Mouse (Mus musculus) 3T3-L1 (cell line): Measurements from ENCODE around the gene Mapk12.

Experiments used
- DNase-seq: peaks from one replicate; pipeline ENCODE4 v3.0.0-alpha.2; 2015; ENCODE audit warnings: low read depth, low spot score

Mapk12 gene

DNA sequence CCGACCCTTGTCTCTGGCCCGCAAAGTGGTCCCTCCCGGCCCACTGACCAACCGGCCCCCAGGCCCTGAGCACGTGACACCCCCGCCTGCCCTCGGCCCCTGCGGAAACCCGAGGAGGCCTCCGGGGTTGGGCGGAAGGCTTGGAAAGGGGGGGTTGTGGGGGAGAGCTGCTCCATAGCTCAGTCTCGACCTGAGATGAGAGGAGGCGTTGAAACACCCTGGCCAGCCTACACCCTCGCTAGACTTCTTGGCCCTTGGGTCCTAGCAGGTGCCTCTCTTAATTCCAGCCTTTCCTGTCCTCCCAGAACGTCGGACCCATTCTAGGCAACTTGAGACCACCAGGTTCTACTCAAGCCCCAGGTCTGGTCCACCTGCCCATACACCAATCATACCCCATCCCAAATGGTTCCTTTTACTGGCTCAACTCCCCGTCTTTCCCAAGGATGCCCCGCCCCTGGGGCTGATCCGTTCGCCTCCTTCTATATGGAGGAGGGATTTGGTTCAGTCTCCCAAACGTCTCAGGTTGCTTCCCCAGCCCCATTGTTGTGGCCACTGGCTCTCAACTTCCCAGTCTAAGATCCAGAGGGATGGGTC lies at the start of gene Mapk12:
Gene Mapk12 (minus strand): TSS at position 45 of the 594 bp plus-strand sequence.
- DNase-seq = no peak

GRCm38 (mm10) chr15:89184937-89185227 lies 44.4 kb upstream of the Mapk12 start:
- DNase-seq = no peak

- DNase-seq = no peak
Observed at GRCm38 (mm10) chr15:89184141-89184936, 43.8 kb upstream of the Mapk12 start.

GRCm38 (mm10) chr15:89182842-89183241 lies 42.3 kb upstream of the Mapk12 start:
- no peak for DNase-seq

- peak; percentile 54 for DNase-seq
Observed at GRCm38 (mm10) chr15:89182328-89182741, 41.8 kb upstream of the Mapk12 start.

DNA sequence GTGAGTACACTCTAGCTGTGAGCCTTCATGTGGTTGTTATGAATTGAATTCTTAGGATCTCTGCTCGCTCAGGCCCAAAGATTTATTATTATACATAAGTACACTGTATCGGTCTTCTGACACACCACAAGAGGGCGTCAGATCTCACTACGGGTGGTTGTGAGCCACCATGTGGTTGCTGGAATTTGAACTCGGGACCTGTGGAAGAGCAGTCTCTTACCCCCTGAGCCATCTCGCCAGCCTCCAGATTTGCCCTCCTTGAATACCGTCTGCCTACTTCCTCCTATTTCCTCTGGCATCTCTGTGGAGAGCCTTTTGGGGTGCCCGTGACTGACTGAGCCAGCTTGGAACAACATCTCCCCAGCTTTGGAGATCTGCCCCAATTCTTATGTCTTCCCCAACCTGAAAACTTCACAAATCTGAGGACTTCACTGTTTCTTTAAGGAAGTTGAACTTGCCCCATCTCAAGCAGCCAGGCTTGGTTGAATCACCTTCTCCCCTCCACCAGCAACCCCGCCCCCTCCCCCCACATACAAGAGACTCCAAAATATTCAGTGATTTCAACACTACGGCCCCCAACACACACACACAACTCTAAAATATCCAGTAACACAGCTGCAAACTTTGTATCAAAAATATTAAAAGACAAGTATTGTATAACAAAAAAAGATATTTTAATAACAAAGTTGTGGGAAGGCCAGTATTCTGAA lies 41.2 kb upstream of the Mapk12 start:
- peak; percentile 22 for DNase-seq

DNA sequence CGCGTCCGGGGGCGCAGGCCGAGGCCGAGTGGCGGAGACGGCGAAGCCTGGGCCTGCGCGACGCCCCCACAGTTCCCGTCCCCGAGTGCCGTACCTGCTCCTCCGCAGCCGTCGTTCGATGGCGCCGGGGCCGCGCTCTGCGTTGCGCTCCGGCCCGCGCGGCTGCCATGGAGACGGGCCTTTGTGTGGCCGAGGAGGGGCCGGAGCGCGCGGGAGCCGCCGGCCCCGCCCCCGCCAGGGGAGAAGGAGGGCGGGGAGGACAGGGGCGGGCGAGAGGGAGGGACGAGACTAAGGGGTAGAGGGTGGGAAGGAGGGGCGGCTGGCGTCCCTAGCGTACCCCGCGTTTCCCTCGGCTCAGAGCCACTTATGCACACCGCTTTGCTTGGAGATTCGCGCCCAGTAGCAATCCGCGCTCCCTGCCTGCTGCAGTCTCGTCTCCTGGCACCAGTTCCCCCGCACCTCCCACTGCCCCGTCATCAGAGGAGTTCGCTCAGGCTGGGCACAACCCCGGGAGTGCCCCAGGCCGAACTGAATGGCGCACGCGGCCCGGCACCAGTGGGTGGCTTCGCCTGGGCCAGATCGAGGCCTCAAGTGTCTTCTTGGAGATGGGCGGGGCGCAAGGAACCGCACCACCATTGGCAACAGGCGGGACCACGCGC lies 40.2 kb upstream of the Mapk12 start, which contains the start of gene Plxnb2:
Gene Plxnb2 (minus strand): TSS at position 218 of the 659 bp plus-strand sequence.
- peak; percentile 87 for DNase-seq

GRCm38 (mm10) chr15:89180081-89180541 lies 39.6 kb upstream of the Mapk12 start:
- DNase-seq = peak; percentile 52

DNA sequence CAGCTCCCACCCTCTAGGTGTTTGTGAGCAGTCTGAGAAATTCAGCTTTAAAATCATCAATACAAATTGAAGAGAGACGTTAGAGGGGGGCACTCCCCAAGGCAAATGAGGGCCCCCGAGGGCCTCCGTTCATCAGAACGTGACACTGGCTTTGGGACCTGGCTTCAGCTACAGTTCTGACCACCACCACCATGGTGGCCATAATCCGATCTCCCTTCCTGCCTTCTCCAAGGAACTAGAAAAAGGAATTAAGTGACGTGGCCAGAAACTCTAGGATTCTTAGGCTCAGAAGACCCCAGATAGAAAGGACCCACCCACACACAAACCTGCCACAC lies 39.1 kb upstream of the Mapk12 start:
- DNase-seq = peak; percentile 44

GRCm38 (mm10) chr15:89178954-89179629 lies 38.6 kb upstream of the Mapk12 start:
- peak; percentile 89 for DNase-seq

GRCm38 (mm10) chr15:89178260-89178860 lies 37.9 kb upstream of the Mapk12 start:
- no peak for DNase-seq

DNA sequence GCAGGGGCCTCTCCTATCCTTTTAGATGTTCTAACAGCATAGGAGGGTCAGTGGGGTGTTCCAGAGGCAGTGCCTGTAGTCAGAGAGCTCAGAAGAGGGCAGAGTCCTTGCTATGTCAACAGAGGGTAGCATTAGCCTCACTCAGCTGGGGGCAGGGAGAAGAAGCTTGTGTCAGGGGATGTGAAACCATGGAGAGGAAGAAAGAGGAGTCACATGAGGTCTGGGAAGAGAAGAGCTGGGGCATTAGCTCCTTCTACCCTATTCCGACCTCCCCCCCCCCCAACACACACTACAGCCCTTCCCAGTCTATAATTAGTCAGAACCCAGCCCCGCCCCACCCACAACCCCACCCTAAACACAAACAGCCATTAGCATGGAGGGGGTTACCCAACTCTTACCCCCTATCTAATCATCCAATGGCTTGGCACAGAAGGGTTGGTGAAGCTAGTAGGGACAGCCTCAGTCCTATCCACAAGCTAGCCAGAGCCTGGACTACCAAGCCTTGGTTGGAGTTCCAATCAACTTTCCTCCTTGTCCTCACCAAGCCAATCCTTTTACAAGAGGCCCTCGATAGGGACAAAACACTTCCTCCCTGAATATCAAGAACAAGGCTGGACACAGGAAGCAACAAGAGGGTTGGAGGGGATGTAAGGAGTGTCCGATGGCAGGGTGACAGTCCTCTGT lies 37.2 kb upstream of the Mapk12 start:
- DNase-seq = no peak

- peak; percentile 36 for DNase-seq
Observed at GRCm38 (mm10) chr15:89177121-89177520, 36.6 kb upstream of the Mapk12 start.

GRCm38 (mm10) chr15:89175411-89176155 lies 35.1 kb upstream of the Mapk12 start:
- no peak for DNase-seq

GRCm38 (mm10) chr15:89174889-89175339 lies 34.4 kb upstream of the Mapk12 start:
- DNase-seq = no peak

DNA sequence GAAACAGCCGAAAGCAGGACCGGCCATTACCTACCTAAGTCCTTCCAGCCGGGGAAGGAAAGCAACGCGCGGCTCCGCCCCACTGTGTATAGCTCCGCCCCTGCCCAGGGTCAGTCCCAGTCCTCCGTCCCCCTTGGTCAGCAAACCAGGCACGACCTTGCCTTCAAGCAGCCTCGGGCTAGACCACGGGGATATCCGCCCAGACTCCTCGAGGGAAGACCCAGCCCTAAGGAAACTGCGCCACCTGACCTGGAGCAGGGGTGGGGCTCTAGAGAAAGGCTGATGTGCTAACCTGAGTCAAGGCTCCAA lies 33.4 kb upstream of the Mapk12 start:
- DNase-seq = no peak

DNA sequence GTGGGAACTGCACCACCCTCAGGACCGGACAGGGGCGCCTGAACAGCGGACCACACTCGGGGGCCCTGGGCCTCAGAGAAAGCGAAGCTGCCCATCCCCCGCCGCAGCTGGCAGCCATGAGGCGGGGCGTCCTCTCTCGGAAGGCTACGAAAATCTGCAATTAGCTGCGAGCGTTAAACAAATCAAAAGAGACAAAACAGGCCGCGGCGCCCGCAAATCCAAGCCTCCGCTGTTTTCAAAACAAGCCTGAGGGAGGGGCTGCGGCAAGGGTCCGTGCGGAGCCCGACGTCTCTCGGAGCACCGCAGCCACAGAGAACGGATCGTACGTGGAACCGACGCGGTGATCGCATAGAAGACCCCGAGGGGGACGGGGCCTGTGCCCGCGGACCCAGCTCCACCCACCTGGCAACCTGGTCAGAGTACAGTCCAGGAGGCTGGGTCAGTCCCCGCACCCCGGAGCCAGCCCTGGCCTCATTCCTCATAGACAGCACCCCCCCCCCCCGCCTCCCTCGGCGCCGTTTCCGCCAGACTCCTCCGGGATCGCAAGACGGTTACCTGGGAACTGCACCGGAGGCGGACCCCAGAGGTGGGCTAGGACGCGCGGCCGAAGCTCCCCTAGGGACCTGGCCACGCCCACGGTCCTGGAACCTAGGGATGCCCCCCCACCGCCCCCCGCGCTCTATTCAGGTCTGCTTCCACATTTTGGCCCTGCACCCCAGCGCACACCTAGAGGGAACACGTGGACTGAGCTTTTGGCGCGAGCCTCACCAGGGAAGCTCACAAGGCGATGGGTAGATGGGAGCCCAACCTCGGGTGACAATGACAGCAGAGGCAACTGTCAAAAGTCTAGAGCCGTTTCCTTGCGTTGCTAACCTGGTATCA lies 32.8 kb upstream of the Mapk12 start:
- DNase-seq = no peak

DNA sequence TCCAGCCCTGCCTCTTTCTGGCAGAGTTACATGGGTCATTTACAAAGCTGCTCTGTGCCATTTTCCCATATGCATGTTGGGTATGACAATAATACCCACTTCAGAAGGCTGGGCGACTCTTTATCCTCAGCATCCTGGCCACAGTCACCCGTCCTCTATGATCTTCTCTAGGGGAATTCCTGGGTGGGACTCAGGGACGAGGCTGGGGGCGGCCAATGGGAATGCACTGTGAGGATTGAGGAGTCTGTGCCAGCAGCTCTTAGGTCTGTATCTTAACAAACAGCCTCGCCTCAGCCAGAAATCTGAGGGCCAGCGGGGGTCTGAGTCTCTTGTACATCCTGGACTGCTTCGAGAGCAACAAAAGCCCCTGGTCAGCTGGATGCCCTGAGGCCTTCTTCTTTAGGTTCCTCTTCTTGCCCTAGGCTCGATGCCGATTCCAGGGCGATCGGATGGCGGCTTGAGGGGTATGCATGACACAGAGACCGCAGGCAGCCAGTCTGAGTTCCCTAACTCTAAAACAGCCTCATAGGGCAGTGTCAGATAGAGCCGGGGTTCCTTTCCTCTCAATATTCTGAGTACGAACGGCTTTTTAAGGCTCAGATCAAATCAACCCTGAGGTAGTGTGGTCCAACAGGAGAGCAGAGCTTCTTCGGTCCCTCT lies 31.9 kb upstream of the Mapk12 start:
- DNase-seq = no peak
